Mouse (Mus musculus) kidney, postnatal 0 days (tissue): ENCODE data around the gene Ribc1. TPM values are rescaled to one million over a fixed set of nuclear protein-coding genes. Genes with fewer than 3 reads are reported as not detected.

ENCODE experiments used
- ATAC-seq: fragments of 200-750 bp; cut with Nextera tagmentation; replicated peaks from 2 replicates; pipeline ENCODE4 v1.8.0; 2017; ENCODE audit warnings: low read depth, moderate number of reproducible peaks, moderate TSS enrichment, moderate library complexity; ENCODE audit not compliant: low FRiP score
- DNase-seq: peaks from one replicate; pipeline ENCODE4 v3.0.0-alpha.2; 2016; ENCODE audit warnings: low spot score
- H3K27ac ChIP-seq: fragments of 300-500 bp; sonication (generic); 2 replicates; pipeline ENCODE4 v1.5.1; 2014; ENCODE audit warnings: mild to moderate bottlenecking
- H3K27me3 ChIP-seq: fragments of 300-500 bp; sonication (generic); 2 replicates; pipeline ENCODE4 v1.6.1; 2014; ENCODE audit warnings: low read length, mixed read lengths; ENCODE audit not compliant: insufficient read depth
- H3K36me3 ChIP-seq: fragments of 300-500 bp; sonication (generic); 2 replicates; pipeline ENCODE4 v1.6.1; 2014; ENCODE audit warnings: low read length, mixed read lengths; ENCODE audit not compliant: insufficient read depth
- H3K4me1 ChIP-seq: fragments of 300-500 bp; sonication (generic); replicated peaks from 2 replicates; pipeline ENCODE4 v1.6.1; 2014; ENCODE audit warnings: antibody characterized with exemption, low read length, mixed read lengths; ENCODE audit not compliant: insufficient read depth
- H3K4me2 ChIP-seq: fragments of 300-500 bp; sonication (generic); 2 replicates; pipeline ENCODE4 v1.6.1; 2014; ENCODE audit warnings: mild to moderate bottlenecking, low read length, moderate library complexity, mixed read lengths
- H3K4me3 ChIP-seq: fragments of 300-500 bp; sonication (generic); replicated peaks from 2 replicates; pipeline ENCODE4 v1.5.1; 2014; ENCODE audit warnings: low read depth, low read length
- H3K9ac ChIP-seq: fragments of 300-500 bp; sonication (generic); 2 replicates; pipeline ENCODE4 v1.6.1; 2014; ENCODE audit warnings: low read depth, low read length
- H3K9me3 ChIP-seq: fragments of 300-500 bp; sonication (generic); replicated peaks from 2 replicates; pipeline ENCODE4 v1.6.1; 2016; ENCODE audit warnings: low read length, inconsistent platforms, mixed read lengths
- CTCF ChIP-seq: IDR thresholded peaks from 2 replicates; pipeline ENCODE4 v1.5.1; 2016; ENCODE audit warnings: antibody characterized with exemption, low read depth, mild to moderate bottlenecking, moderate library complexity
- WGBS: fragments of 180-500 bp; shearing (Covaris S2); extraction: QIAGEN DNeasy Blood & Tissue Kit; methylation state at CpG from one replicate; pipeline ENCODE4 v1.1.7; 2014; 5-methylcytosine and 5-hydroxymethylcytosine counted together
- polyA plus RNA-seq: library from polyadenylated mRNA; unstranded; fragments of >200 nt; fragmentation: Nextera tagmentation; extraction: Ambion mirVana; gene quantifications from 2 replicates; pipeline ENCODE4 v1.2.1, GENCODE M21; 2015

Ribc1 gene
- 3.2 and 3.7 TPM in 2 replicates for polyA plus RNA-seq

- peak; percentile 96 for DNase-seq
- Histone ChIP-seq H3K4me3 (peak within 1 kb of the TSS; percentile 55), H3K27me3 (no peaks in the 10 kb centered on the region), H3K9me3 (no peaks in the 10 kb centered on the region), H3K4me1 (no peaks in the 10 kb centered on the region), H3K36me3 (no peaks in the 10 kb centered on the region), H3K4me2 (peak within 1 kb of the TSS; percentile 59), H3K9ac (peak within 1 kb of the TSS; percentile 70), H3K27ac (peak within 1 kb of the TSS; percentile 91)
- TF ChIP-seq CTCF = no peak
- 28% methylated on average over 64 of the region's 64 CpGs for WGBS
- ATAC-seq = peak; percentile 98
Observed at GRCm38 (mm10) chrX:152016151-152017145, at the start of gene Ribc1, which contains the start of gene Smc1a. Ribc1 (minus strand) TSS chrX:152016295. Smc1a (plus strand) TSS chrX:152016428.

GRCm38 (mm10) chrX:152065674-152066073 is 49.6 kb upstream of the Ribc1 start:
- H3K9me3 ChIP-seq = no peaks in the 10 kb centered on the region
- no peak overlapping the region for H3K4me2 ChIP-seq
- no peaks in the 10 kb centered on the region for H3K27me3 ChIP-seq
- no peak overlapping the region for H3K4me3 ChIP-seq
- H3K9ac ChIP-seq = no peak overlapping the region
- DNase-seq = no peak
- 73% methylated on average over 2 of the region's 2 CpGs for WGBS
- TF ChIP-seq CTCF = no peak
- no peak overlapping the region for H3K27ac ChIP-seq
- H3K4me1 ChIP-seq = no peaks in the 10 kb centered on the region
- H3K36me3 ChIP-seq = 0 out of 2 replicates have a peak, but pooled peaks cover 2% of the 10 kb centered on the region
- no peak for ATAC-seq

DNA sequence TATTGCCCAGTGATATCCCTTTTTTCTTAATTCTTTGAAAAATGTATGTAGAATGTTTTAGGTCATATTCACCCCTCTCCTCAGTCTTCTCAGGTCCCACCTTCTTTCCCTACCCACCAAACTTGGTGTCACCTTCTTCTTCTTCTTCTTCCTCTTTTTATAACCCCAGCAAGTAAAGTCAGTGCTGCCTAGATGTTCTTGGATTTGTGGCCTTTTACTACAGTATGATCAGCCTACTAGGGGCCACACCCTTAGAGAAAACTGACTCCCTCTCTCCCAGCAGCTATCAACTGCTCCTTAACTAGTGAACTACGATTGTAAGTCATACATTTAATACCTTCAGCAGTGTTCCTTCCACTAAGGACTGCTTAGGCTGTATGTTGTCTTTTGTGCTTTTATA is 38.0 kb upstream of the Ribc1 start:
- Histone ChIP-seq H3K27me3 (no peaks in the 10 kb centered on the region), H3K4me3 (no peak overlapping the region), H3K9me3 (no peaks in the 10 kb centered on the region), H3K36me3 (no peaks in the 10 kb centered on the region), H3K9ac (no peak overlapping the region), H3K4me1 (no peaks in the 10 kb centered on the region), H3K27ac (no peak overlapping the region), H3K4me2 (no peak overlapping the region)
- no peak for DNase-seq
- no peak for ATAC-seq
- WGBS = 55% methylated on average over 1 of the region's 1 CpGs
- no peak for TF ChIP-seq CTCF

DNA sequence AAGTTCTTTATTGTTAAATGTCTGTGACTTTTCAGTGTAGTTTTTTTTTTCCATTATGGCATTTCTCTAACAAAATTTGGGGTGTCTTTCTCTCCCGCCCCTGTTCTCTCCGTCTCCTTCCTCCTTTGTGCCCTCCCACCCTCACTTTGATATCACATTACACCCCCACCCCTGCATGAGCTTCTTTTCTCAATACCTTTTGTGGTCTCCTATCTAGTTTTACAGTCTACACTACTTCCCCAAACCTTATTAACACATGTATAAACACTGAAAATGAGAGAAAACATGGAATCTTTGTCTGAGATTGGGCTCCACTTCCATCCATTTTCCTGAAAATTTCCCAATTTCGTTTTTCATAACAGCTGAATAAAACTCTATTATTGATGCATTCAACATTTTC is 36.5 kb upstream of the Ribc1 start:
- ATAC-seq = no peak
- Histone ChIP-seq H3K4me1 (no peaks in the 10 kb centered on the region), H3K4me3 (no peak overlapping the region), H3K27me3 (no peaks in the 10 kb centered on the region), H3K4me2 (no peak overlapping the region), H3K9me3 (no peaks in the 10 kb centered on the region), H3K27ac (no peak overlapping the region), H3K9ac (no peak overlapping the region), H3K36me3 (no peaks in the 10 kb centered on the region; the same call in 1 of the 2 replicates)
- WGBS = 66% methylated on average over 3 of the region's 3 CpGs
- no peak for DNase-seq
- TF ChIP-seq CTCF = no peak

GRCm38 (mm10) chrX:152047230-152047629 is 31.1 kb upstream of the Ribc1 start:
- Histone ChIP-seq H3K4me3 (no peak overlapping the region), H3K9ac (no peak overlapping the region), H3K9me3 (no peaks in the 10 kb centered on the region), H3K4me2 (no peak overlapping the region), H3K36me3 (peaks cover 5% of the 10 kb centered on the region; the same call in 1 of the 2 replicates), H3K27me3 (no peaks in the 10 kb centered on the region), H3K27ac (no peak overlapping the region), H3K4me1 (no peaks in the 10 kb centered on the region)
- peak; percentile 20; the same call in 1 of the 2 replicates for TF ChIP-seq CTCF
- ATAC-seq = no peak
- DNase-seq = peak; percentile 4

GRCm38 (mm10) chrX:152039865-152040264 is 23.8 kb upstream of the Ribc1 start:
- ATAC-seq (no peak), DNase-seq (no peak)
- no peak overlapping the region for H3K9ac ChIP-seq
- no peak overlapping the region for H3K4me3 ChIP-seq
- 0 out of 2 replicates have a peak, but pooled peaks cover 5% of the 10 kb centered on the region for H3K36me3 ChIP-seq
- no peaks in the 10 kb centered on the region for H3K9me3 ChIP-seq
- no peaks in the 10 kb centered on the region for H3K27me3 ChIP-seq
- H3K4me2 ChIP-seq = no peak overlapping the region
- no peak overlapping the region for H3K27ac ChIP-seq
- no peaks in the 10 kb centered on the region for H3K4me1 ChIP-seq
- TF ChIP-seq CTCF = no peak
